Mouse (Mus musculus): Measurements from ENCODE around the gene Meaf6. TPM values are rescaled to one million over a fixed set of nuclear protein-coding genes. Genes with fewer than 3 reads are reported as not detected.

The Meaf6 gene
- polyA plus RNA-seq, 1 experiment, result 63.2 TPM

GRCm38 (mm10) chr4:125063829-125064228 is 21.1 kb upstream of the Meaf6 start:
- H3K4me1 ChIP-seq (ENCODE audit: control insufficient read depth, insufficient read depth, low read length), result peaks cover 5% of the 10 kb centered on the region
- no peaks in the 10 kb centered on the region for H3K36me3 ChIP-seq (ENCODE audit: control insufficient read depth, insufficient read depth, low read length)
- TF ChIP-seq POLR2A (IDR thresholded peaks at IDR 0.05; ENCODE audit: control insufficient read depth, low read depth, low read length) (no peak), CTCF (IDR thresholded peaks at IDR 0.05; ENCODE audit: control insufficient read depth, insufficient read depth, insufficient replicate concordance, low read depth, low read length) (no peak)
- no peak overlapping the region for H3K4me3 ChIP-seq (ENCODE audit: control insufficient read depth, low read depth, low read length)
- no peaks in the 10 kb centered on the region for H3K27me3 ChIP-seq (ENCODE audit: control insufficient read depth, insufficient read depth, low read length)
- H3K27ac ChIP-seq (ENCODE audit: control insufficient read depth, insufficient read depth, low read depth, low read length), result no peak overlapping the region

DNA sequence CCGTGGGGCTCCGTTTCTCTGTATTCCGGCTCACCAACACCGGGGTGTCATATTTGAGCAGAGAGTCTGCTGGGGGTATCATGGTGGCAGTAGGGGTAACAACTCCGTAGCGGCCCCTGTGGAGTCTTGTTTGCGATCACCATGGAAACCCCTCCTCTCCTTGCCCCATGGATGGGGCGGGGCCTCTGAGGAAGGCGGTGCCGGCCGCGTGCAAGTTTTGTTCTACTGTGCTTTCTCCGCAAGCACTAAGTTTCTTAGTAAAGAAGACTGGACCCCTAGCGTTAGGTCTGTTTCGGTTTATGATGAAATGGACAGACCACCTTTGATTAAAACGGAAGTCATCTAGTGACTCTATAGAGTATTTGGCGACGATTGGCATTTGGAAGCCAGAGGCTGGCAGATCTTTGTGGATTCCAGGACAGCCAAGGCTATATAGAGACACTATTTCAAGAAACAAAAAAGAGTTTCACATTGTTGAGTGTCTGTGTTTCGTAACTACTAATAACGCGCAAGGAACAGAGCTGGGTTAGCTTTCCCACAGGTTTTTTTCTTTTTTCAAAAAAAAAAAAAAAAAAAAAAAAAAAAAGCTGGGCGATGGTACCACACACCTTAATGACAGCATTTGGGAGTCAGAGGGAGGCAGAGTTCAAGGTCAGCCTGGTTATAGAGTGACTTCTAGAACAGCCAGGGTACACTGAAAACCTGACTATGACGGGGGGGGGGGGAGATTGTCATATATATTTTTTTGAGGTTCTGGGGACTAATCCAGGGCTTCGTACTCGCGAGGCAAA is 19.2 kb upstream of the Meaf6 start, which contains the start of gene Dnali1:
Gene Dnali1, minus strand, starts transcription at position 187 of the 791 bp plus-strand sequence.
- TF ChIP-seq POLR2A (IDR thresholded peaks at IDR 0.05; ENCODE audit: control insufficient read depth, low read depth, low read length) (peak; percentile 76), CTCF (IDR thresholded peaks at IDR 0.05; ENCODE audit: control insufficient read depth, insufficient read depth, insufficient replicate concordance, low read depth, low read length) (no peak)
- peak within 1 kb of the TSS; percentile 92 for H3K4me3 ChIP-seq (ENCODE audit: control insufficient read depth, low read depth, low read length)
- peaks cover 5% of the 10 kb centered on the region for H3K4me1 ChIP-seq (ENCODE audit: control insufficient read depth, insufficient read depth, low read length)
- H3K27me3 ChIP-seq (ENCODE audit: control insufficient read depth, insufficient read depth, low read length), result no peaks in the 10 kb centered on the region
- H3K36me3 ChIP-seq (ENCODE audit: control insufficient read depth, insufficient read depth, low read length), result no peaks in the 10 kb centered on the region
- peak within 1 kb of the TSS; percentile 85 for H3K27ac ChIP-seq (ENCODE audit: control insufficient read depth, insufficient read depth, low read depth, low read length)

- Histone ChIP-seq H3K4me1 (ENCODE audit: control insufficient read depth, insufficient read depth, low read length) (peaks cover 5% of the 10 kb centered on the region), H3K36me3 (ENCODE audit: control insufficient read depth, insufficient read depth, low read length) (no peaks in the 10 kb centered on the region; the same call in 1 of the 2 replicates), H3K4me3 (ENCODE audit: control insufficient read depth, low read depth, low read length) (peak within 1 kb of the TSS; percentile 92), H3K27ac (ENCODE audit: control insufficient read depth, insufficient read depth, low read depth, low read length) (peak within 1 kb of the TSS; percentile 85), H3K27me3 (ENCODE audit: control insufficient read depth, insufficient read depth, low read length) (no peaks in the 10 kb centered on the region)
- TF ChIP-seq CTCF (IDR thresholded peaks at IDR 0.05; ENCODE audit: control insufficient read depth, insufficient read depth, insufficient replicate concordance, low read depth, low read length), result no peak
- peak; percentile 97 for TF ChIP-seq POLR2A (IDR thresholded peaks at IDR 0.05; ENCODE audit: control insufficient read depth, low read depth, low read length)
Observed at GRCm38 (mm10) chr4:125066490-125067370, 18.2 kb upstream of the Meaf6 start, which contains the start of gene Snip1. Snip1 (plus strand) TSS chr4:125066672.

GRCm38 (mm10) chr4:125077700-125078099 is 7.2 kb upstream of the Meaf6 start:
- no peaks in the 10 kb centered on the region for H3K27me3 ChIP-seq (ENCODE audit: control insufficient read depth, insufficient read depth, low read length)
- H3K36me3 ChIP-seq (ENCODE audit: control insufficient read depth, insufficient read depth, low read length), result no peaks in the 10 kb centered on the region
- no peak for TF ChIP-seq CTCF (IDR thresholded peaks at IDR 0.05; ENCODE audit: control insufficient read depth, insufficient read depth, insufficient replicate concordance, low read depth, low read length)
- no peak for TF ChIP-seq POLR2A (IDR thresholded peaks at IDR 0.05; ENCODE audit: control insufficient read depth, low read depth, low read length)
- H3K4me3 ChIP-seq (ENCODE audit: control insufficient read depth, low read depth, low read length), result no peak overlapping the region
- no peak overlapping the region for H3K27ac ChIP-seq (ENCODE audit: control insufficient read depth, insufficient read depth, low read depth, low read length)
- no peaks in the 10 kb centered on the region for H3K4me1 ChIP-seq (ENCODE audit: control insufficient read depth, insufficient read depth, low read length)

GRCm38 (mm10) chr4:125078698-125079097 is 6.2 kb upstream of the Meaf6 start:
- Histone ChIP-seq H3K4me1 (ENCODE audit: control insufficient read depth, insufficient read depth, low read length) (no peaks in the 10 kb centered on the region), H3K36me3 (ENCODE audit: control insufficient read depth, insufficient read depth, low read length) (no peaks in the 10 kb centered on the region)
- TF ChIP-seq CTCF (IDR thresholded peaks at IDR 0.05; ENCODE audit: control insufficient read depth, insufficient read depth, insufficient replicate concordance, low read depth, low read length), result no peak
- no peak for TF ChIP-seq POLR2A (IDR thresholded peaks at IDR 0.05; ENCODE audit: control insufficient read depth, low read depth, low read length)

DNA sequence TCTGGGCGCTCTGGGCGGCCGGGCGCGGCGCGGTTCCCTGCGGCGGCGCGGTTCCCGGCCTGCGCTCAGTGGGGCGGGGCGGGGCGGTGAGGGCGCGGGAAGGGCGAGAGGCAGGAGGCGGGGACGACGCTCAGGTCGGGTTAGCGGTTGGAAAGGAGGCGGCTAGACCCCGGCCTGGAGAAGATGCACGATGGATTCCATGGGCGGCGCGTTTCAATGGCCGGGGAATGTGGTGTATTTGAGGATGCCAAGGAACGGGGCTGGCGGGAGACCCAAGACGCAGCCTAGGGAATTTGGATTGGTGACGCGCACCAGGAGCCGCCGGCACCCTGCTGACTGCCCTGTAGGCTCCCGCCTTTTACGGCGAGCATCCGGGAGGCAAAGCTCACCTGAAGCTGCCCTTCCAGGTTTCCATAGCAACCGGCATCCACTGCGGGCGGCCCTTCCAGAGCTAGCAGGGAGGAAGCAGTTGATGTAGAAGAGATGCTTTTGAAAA is 460 bp downstream of the Meaf6 start:
- Histone ChIP-seq H3K4me3 (ENCODE audit: control insufficient read depth, low read depth, low read length) (peak overlapping the region; percentile 96), H3K27ac (ENCODE audit: control insufficient read depth, insufficient read depth, low read depth, low read length) (peak overlapping the region; percentile 91), H3K4me1 (ENCODE audit: control insufficient read depth, insufficient read depth, low read length) (peaks cover 7% of the 10 kb centered on the region), H3K36me3 (ENCODE audit: control insufficient read depth, insufficient read depth, low read length) (peaks cover 2% of the 10 kb centered on the region; the same call in 1 of the 2 replicates), H3K27me3 (ENCODE audit: control insufficient read depth, insufficient read depth, low read length) (no peaks in the 10 kb centered on the region)
- no peak for TF ChIP-seq POLR2A (IDR thresholded peaks at IDR 0.05; ENCODE audit: control insufficient read depth, low read depth, low read length)
- no peak for TF ChIP-seq CTCF (IDR thresholded peaks at IDR 0.05; ENCODE audit: control insufficient read depth, insufficient read depth, insufficient replicate concordance, low read depth, low read length)

More at GRCm38 (mm10) chr4:125078698-125079097, 6.2 kb upstream of the Meaf6 start:
- Histone ChIP-seq H3K4me3 (ENCODE audit: control insufficient read depth, low read depth, low read length) (no peak overlapping the region), H3K27ac (ENCODE audit: control insufficient read depth, insufficient read depth, low read depth, low read length) (no peak overlapping the region), H3K27me3 (ENCODE audit: control insufficient read depth, insufficient read depth, low read length) (no peaks in the 10 kb centered on the region)

Measured in testis, adult 2 months (tissue).